17 mouse cellular contexts compared by ENCODE assay signal in the genomic region with DNA sequence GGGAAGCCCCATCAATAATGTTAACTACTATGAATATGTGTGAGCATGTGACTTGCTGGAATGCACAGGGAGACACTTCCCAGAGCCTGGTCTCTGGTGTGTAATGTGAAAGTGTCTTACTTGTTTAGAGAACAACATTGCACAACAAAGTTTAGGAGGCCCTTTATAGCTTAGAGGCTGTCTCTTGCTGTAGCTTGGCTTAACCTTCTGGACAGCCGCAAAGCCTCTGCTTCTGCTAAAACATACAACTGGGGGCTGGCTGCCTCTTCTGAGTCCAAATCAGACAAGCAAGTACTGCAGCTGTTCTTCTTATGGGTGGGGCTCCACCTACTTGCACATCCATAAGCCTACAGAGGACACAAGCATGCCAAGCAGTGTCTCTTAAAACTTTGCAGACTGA. TPM values are rescaled to one million over a fixed set of nuclear protein-coding genes. Genes with fewer than 3 reads are reported as not detected.
DNase-seq lines count a peak whose midpoint lies in the region; ATAC-seq lines count a peak whose summit lies in the region.
"Had no signal": no experiment of that assay in that cellular context is flagged by ENCODE, and none has a peak within 500 bp of the region (broad histone marks: within the 10 kb centered on the region; RNA-seq: fewer than 3 reads in every experiment).

No protein-coding gene starts in this region.

- H3K4me2 ChIP-seq in embryonic facial prominence, embryonic 13.5 days = no peak overlapping the region
- H3K4me2 ChIP-seq: forebrain, embryonic 13.5 days; heart, embryonic 11.5 days; hindbrain, embryonic 15.5 days; liver, embryonic 12.5 days; midbrain, embryonic 13.5 days; neural tube, embryonic 15.5 days had no signal

- no peak overlapping the region for H3K4me3 ChIP-seq in embryonic facial prominence, embryonic 13.5 days
- H3K4me3 ChIP-seq in embryonic facial prominence, embryonic 10.5 days = no peak overlapping the region
- H3K4me3 ChIP-seq: forebrain, embryonic 13.5 days; hindbrain, embryonic 15.5 days; liver, embryonic 12.5 days; midbrain, embryonic 13.5 days; neural tube, embryonic 15.5 days had no signal

- H3K36me3 ChIP-seq in embryonic facial prominence, embryonic 13.5 days = no peaks in the 10 kb centered on the region
- H3K36me3 ChIP-seq in embryonic facial prominence, embryonic 10.5 days (replicated peaks) = no peaks in the 10 kb centered on the region
- H3K36me3 ChIP-seq: hindbrain, embryonic 15.5 days; liver, embryonic 12.5 days; midbrain, embryonic 13.5 days; neural tube, embryonic 15.5 days had no signal

- DNase-seq in embryonic facial prominence, embryonic 10.5 days (ENCODE audit: low spot score) = no peak
- DNase-seq in kidney, postnatal 4 days = peak; percentile 33 to 56
- no peak for DNase-seq in kidney, adult 8-10 months
- peak; percentile 50 to 60 for DNase-seq in urinary bladder, postnatal 4 days (ENCODE audit: low spot score in 2 of 2)
- DNase-seq in urinary bladder, postnatal 25 days (ENCODE audit: low spot score) = no peak
- no peak for DNase-seq in spleen, postnatal 10 days (ENCODE audit: low spot score in 2 of 2)
- DNase-seq in thymus, postnatal 14 days = no peak
- DNase-seq: adrenal gland, adult 2 months; cerebellum, postnatal 10 days; embryo, embryonic 11 days had no signal

- no peaks in the 10 kb centered on the region for H3K9me3 ChIP-seq in embryonic facial prominence, embryonic 13.5 days
- H3K9me3 ChIP-seq in embryonic facial prominence, embryonic 10.5 days = no peaks in the 10 kb centered on the region
- H3K9me3 ChIP-seq: forebrain, embryonic 13.5 days; hindbrain, embryonic 15.5 days; liver, embryonic 12.5 days; midbrain, embryonic 13.5 days; neural tube, embryonic 15.5 days had no signal

- H3K27ac ChIP-seq in embryonic facial prominence, embryonic 13.5 days = peak overlapping the region; percentile 39; the same call in 1 of the 2 replicates
- no peak overlapping the region for H3K27ac ChIP-seq in embryonic facial prominence, embryonic 10.5 days (replicated peaks)
- H3K27ac ChIP-seq: forebrain, embryonic 13.5 days; hindbrain, embryonic 15.5 days; liver, embryonic 12.5 days; midbrain, embryonic 13.5 days; neural tube, embryonic 15.5 days had no signal

- H3K9ac ChIP-seq in embryonic facial prominence, embryonic 13.5 days = no peak overlapping the region
- H3K9ac ChIP-seq: forebrain, embryonic 13.5 days; hindbrain, embryonic 15.5 days; liver, embryonic 12.5 days; midbrain, embryonic 13.5 days; neural tube, embryonic 15.5 days had no signal

- 86% methylated on average over 1 of the region's 1 CpGs for WGBS in embryonic facial prominence, embryonic 13.5 days
- WGBS in embryonic facial prominence, embryonic 10.5 days = 93% methylated on average over 1 of the region's 1 CpGs

- H3K4me1 ChIP-seq in embryonic facial prominence, embryonic 13.5 days = peaks cover 6% of the 10 kb centered on the region; the same call in 1 of the 2 replicates
- H3K4me1 ChIP-seq in embryonic facial prominence, embryonic 10.5 days = no peaks in the 10 kb centered on the region
- H3K4me1 ChIP-seq: forebrain, embryonic 13.5 days; hindbrain, embryonic 15.5 days; liver, embryonic 12.5 days; midbrain, embryonic 13.5 days; neural tube, embryonic 15.5 days had no signal

- ATAC-seq in embryonic facial prominence, embryonic 13.5 days (ENCODE audit: insufficient number of reproducible peaks, insufficient read depth, low FRiP score, low TSS enrichment, low read depth) = no peak
- ATAC-seq: forebrain, embryonic 13.5 days; liver, embryonic 12.5 days; midbrain, embryonic 13.5 days had no signal

- no peaks in the 10 kb centered on the region for H3K27me3 ChIP-seq in embryonic facial prominence, embryonic 13.5 days
- H3K27me3 ChIP-seq in embryonic facial prominence, embryonic 10.5 days (replicated peaks; ENCODE audit: low read depth, poor library complexity, severe bottlenecking) = no peaks in the 10 kb centered on the region
- H3K27me3 ChIP-seq: forebrain, embryonic 13.5 days; hindbrain, embryonic 15.5 days; liver, embryonic 12.5 days; midbrain, embryonic 13.5 days; neural tube, embryonic 15.5 days had no signal

RNA-seq across cellular contexts. Expression of gene Efcab1, which starts 11.7 kb away (rescaled TPM):
- 10.5 and 11.4 TPM in 2 replicates for polyA plus RNA-seq in embryonic facial prominence, embryonic 13.5 days (2015; fragmentation: Nextera tagmentation; extraction: Ambion mirVana)
- polyA plus RNA-seq in embryonic facial prominence, embryonic 10.5 days (2016; fragmentation: Nextera tagmentation; extraction: Ambion mirVana) = 8.1 and 8.8 TPM in 2 replicates

Comparison
In these comparisons a context has a peak if more than half of its experiments do, and no peak if none do; other contexts are left out.
1. DNase-seq: peak in kidney, postnatal 4 days (2 of 2) and urinary bladder, postnatal 4 days (2 of 2); none in embryonic facial prominence, embryonic 10.5 days (single experiment), kidney, adult 8-10 months (0 of 2), urinary bladder, postnatal 25 days (single experiment), spleen, postnatal 10 days (0 of 2) and thymus, postnatal 14 days (single experiment).